Mouse (Mus musculus): ENCODE measurements around the gene Slc51a.

Slc51a gene

GRCm38 (mm10) chr16:32487234-32488111 is at the start of gene Slc51a:
Slc51a (minus strand) TSS chr16:32487879.
- no peak for DNase-seq (ENCODE audit: extremely low read depth, low read depth)

- DNase-seq (ENCODE audit: extremely low read depth, low read depth), result no peak
These were observed 47.6 kb upstream of the Slc51a start for GRCm38 (mm10) chr16:32535157-32535751.

- DNase-seq (ENCODE audit: extremely low read depth, low read depth), result no peak
These were observed 45.5 kb upstream of the Slc51a start for GRCm38 (mm10) chr16:32532878-32533826.

- no peak for DNase-seq (ENCODE audit: extremely low read depth, low read depth)
These were observed 39.2 kb upstream of the Slc51a start for GRCm38 (mm10) chr16:32526906-32527305.

- DNase-seq (ENCODE audit: extremely low read depth, low read depth), result no peak
These were observed 36.6 kb upstream of the Slc51a start for GRCm38 (mm10) chr16:32524244-32524615.

GRCm38 (mm10) chr16:32523462-32524243 is 36.0 kb upstream of the Slc51a start:
- DNase-seq (ENCODE audit: extremely low read depth, low read depth), result no peak

- no peak for DNase-seq (ENCODE audit: extremely low read depth, low read depth)
These were observed 35.0 kb upstream of the Slc51a start for GRCm38 (mm10) chr16:32522578-32523194.

GRCm38 (mm10) chr16:32520372-32520748 is 32.7 kb upstream of the Slc51a start:
- DNase-seq (ENCODE audit: extremely low read depth, low read depth), result peak; percentile 68

GRCm38 (mm10) chr16:32519656-32520371 is 32.1 kb upstream of the Slc51a start:
- DNase-seq (ENCODE audit: extremely low read depth, low read depth), result no peak

GRCm38 (mm10) chr16:32517785-32518481 is 30.3 kb upstream of the Slc51a start:
- no peak for DNase-seq (ENCODE audit: extremely low read depth, low read depth)

- no peak for DNase-seq (ENCODE audit: extremely low read depth, low read depth)
These were observed 28.6 kb upstream of the Slc51a start for GRCm38 (mm10) chr16:32516006-32516962.

GRCm38 (mm10) chr16:32513948-32514347 is 26.3 kb upstream of the Slc51a start:
- no peak for DNase-seq (ENCODE audit: extremely low read depth, low read depth)

GRCm38 (mm10) chr16:32513401-32513800 is 25.7 kb upstream of the Slc51a start:
- DNase-seq (ENCODE audit: extremely low read depth, low read depth), result no peak

GRCm38 (mm10) chr16:32512921-32513320 is 25.2 kb upstream of the Slc51a start:
- no peak for DNase-seq (ENCODE audit: extremely low read depth, low read depth)

GRCm38 (mm10) chr16:32511827-32512490 is 24.3 kb upstream of the Slc51a start:
- no peak for DNase-seq (ENCODE audit: extremely low read depth, low read depth)

GRCm38 (mm10) chr16:32511338-32511734 is 23.7 kb upstream of the Slc51a start:
- no peak for DNase-seq (ENCODE audit: extremely low read depth, low read depth)

All from MEL-GATA-1-ER (cell line).